Mouse (Mus musculus) limb, embryonic 15.5 days (tissue): Measurements from ENCODE around the gene Agpat4. TPM values are rescaled to one million over a fixed set of nuclear protein-coding genes. Genes with fewer than 3 reads are reported as not detected.

Source experiments
- ATAC-seq: fragments of 200-750 bp; cut with Nextera tagmentation; 2 replicates; pipeline ENCODE4 v1.8.0; 2017; ENCODE audit warnings: low read depth, moderate TSS enrichment; ENCODE audit not compliant: insufficient number of reproducible peaks, low FRiP score, low TSS enrichment
- H3K27ac ChIP-seq: fragments of 300-500 bp; sonication (generic); 2 replicates; pipeline ENCODE4 v1.5.1; 2015; ENCODE audit warnings: moderate library complexity, mild to moderate bottlenecking, inconsistent platforms
- H3K27me3 ChIP-seq: fragments of 300-500 bp; sonication (generic); 2 replicates; pipeline ENCODE4 v1.6.1; 2015; ENCODE audit warnings: inconsistent platforms
- H3K36me3 ChIP-seq: fragments of 300-500 bp; sonication (generic); 2 replicates; pipeline ENCODE4 v1.6.1; 2015; ENCODE audit warnings: inconsistent platforms
- H3K4me1 ChIP-seq: fragments of 300-500 bp; sonication (generic); 2 replicates; pipeline ENCODE4 v1.6.1; 2015; ENCODE audit warnings: inconsistent platforms
- H3K4me2 ChIP-seq: fragments of 300-500 bp; sonication (generic); 2 replicates; pipeline ENCODE4 v1.6.1; 2015; ENCODE audit warnings: mild to moderate bottlenecking, inconsistent platforms
- H3K4me3 ChIP-seq: fragments of 300-500 bp; sonication (generic); 2 replicates; pipeline ENCODE4 v1.5.1; 2015; ENCODE audit warnings: mild to moderate bottlenecking, inconsistent platforms
- H3K9ac ChIP-seq: fragments of 300-500 bp; sonication (generic); 2 replicates; pipeline ENCODE4 v1.6.1; 2015; ENCODE audit warnings: inconsistent platforms
- H3K9me3 ChIP-seq: fragments of 300-500 bp; sonication (generic); 2 replicates; pipeline ENCODE4 v1.6.1; 2016; ENCODE audit warnings: inconsistent platforms
- WGBS: fragments of 180-500 bp; shearing (Covaris S2); methylation state at CpG from one replicate; pipeline ENCODE4 v1.1.7; 2015; 5-methylcytosine and 5-hydroxymethylcytosine counted together
- polyA plus RNA-seq: library from polyadenylated mRNA; unstranded; fragments of >200 nt; fragmentation: Nextera tagmentation; extraction: Ambion mirVana; gene quantifications from 2 replicates; pipeline ENCODE4 v1.2.1, GENCODE M21; 2015

The Agpat4 gene
- polyA plus RNA-seq, 1 experiment from 2014 or later, result 57.7 TPM

DNA sequence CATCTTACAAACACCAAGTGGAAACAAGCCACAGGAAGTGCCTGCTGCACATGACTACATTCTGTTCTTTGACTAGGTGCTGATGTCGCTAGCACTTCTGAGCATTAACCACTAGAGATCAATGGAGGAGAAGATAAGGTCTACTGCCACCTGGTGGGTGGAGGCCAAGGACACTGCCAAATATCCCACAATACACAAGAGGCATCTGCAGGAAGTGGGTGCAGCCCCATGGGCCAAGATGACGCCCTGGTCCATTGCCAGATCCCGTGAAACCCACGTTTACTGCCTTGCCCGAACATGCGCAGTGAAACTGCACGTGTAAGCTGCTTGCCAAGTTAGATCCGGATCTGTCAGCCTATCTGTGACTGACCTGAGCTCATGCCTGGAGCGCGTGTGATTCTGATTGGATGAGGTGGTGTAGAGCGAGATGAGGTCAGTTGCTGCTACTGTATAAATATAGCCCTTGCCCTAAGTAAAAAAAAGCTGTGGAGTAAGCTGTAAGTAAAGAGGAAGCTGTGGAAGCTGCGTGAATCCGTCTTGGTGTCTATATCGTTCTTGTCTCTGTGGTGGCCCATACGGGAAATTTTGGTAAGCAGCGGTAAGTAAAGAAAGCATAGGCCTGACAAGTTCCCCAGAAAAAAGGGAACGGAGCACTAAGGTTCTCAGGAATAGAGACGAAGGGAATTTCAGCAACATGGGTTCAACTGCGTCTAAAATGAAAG lies 131.4 kb downstream of the Agpat4 start:
- 91% methylated on average over 19 of the region's 19 CpGs for WGBS
- Histone ChIP-seq H3K9me3 (no peaks in the 10 kb centered on the region), H3K4me1 (no peaks in the 10 kb centered on the region), H3K4me3 (no peak overlapping the region), H3K4me2 (no peak overlapping the region), H3K27me3 (no peaks in the 10 kb centered on the region), H3K27ac (no peak overlapping the region), H3K36me3 (peaks cover 74% of the 10 kb centered on the region), H3K9ac (no peak overlapping the region)
- no peak for ATAC-seq

GRCm38 (mm10) chr17:12250581-12250980 lies 132.1 kb downstream of the Agpat4 start:
- H3K27me3 ChIP-seq, result no peaks in the 10 kb centered on the region
- H3K4me3 ChIP-seq, result no peak overlapping the region
- no peak overlapping the region for H3K4me2 ChIP-seq
- peaks cover 80% of the 10 kb centered on the region for H3K36me3 ChIP-seq
- WGBS, result 96% methylated on average over 9 of the region's 9 CpGs
- H3K4me1 ChIP-seq, result no peaks in the 10 kb centered on the region
- ATAC-seq, result no peak
- H3K27ac ChIP-seq, result no peak overlapping the region
- H3K9ac ChIP-seq, result no peak overlapping the region
- H3K9me3 ChIP-seq, result no peaks in the 10 kb centered on the region

- no peaks in the 10 kb centered on the region for H3K27me3 ChIP-seq
- H3K9ac ChIP-seq, result no peak overlapping the region
- no peak overlapping the region for H3K27ac ChIP-seq
- 95% methylated on average over 11 of the region's 11 CpGs for WGBS
- H3K4me3 ChIP-seq, result no peak overlapping the region
- no peaks in the 10 kb centered on the region for H3K9me3 ChIP-seq
- ATAC-seq, result no peak
- no peaks in the 10 kb centered on the region for H3K4me1 ChIP-seq
- H3K4me2 ChIP-seq, result no peak overlapping the region
- peaks cover 92% of the 10 kb centered on the region for H3K36me3 ChIP-seq
Measured at GRCm38 (mm10) chr17:12256142-12256541, 137.6 kb downstream of the Agpat4 start.

GRCm38 (mm10) chr17:12258517-12258916 lies 140.0 kb downstream of the Agpat4 start:
- ATAC-seq, result no peak
- H3K4me1 ChIP-seq, result peaks cover 7% of the 10 kb centered on the region
- no peaks in the 10 kb centered on the region for H3K9me3 ChIP-seq
- H3K36me3 ChIP-seq, result peaks cover 82% of the 10 kb centered on the region
- H3K27me3 ChIP-seq, result no peaks in the 10 kb centered on the region
- H3K27ac ChIP-seq, result no peak overlapping the region
- no peak overlapping the region for H3K4me2 ChIP-seq
- H3K4me3 ChIP-seq, result no peak overlapping the region
- no peak overlapping the region for H3K9ac ChIP-seq
- WGBS, result 61% methylated on average over 6 of the region's 6 CpGs

- no peaks in the 10 kb centered on the region for H3K27me3 ChIP-seq
- WGBS, result 89% methylated on average over 8 of the region's 8 CpGs
- H3K4me3 ChIP-seq, result no peak overlapping the region
- peaks cover 11% of the 10 kb centered on the region for H3K4me1 ChIP-seq
- H3K4me2 ChIP-seq, result no peak overlapping the region
- H3K9ac ChIP-seq, result no peak overlapping the region
- no peak for ATAC-seq
- no peaks in the 10 kb centered on the region for H3K9me3 ChIP-seq
- peaks cover 67% of the 10 kb centered on the region for H3K36me3 ChIP-seq
- no peak overlapping the region for H3K27ac ChIP-seq
Measured at GRCm38 (mm10) chr17:12259957-12260356, 141.5 kb downstream of the Agpat4 start.

- H3K9ac ChIP-seq, result no peak overlapping the region
- no peaks in the 10 kb centered on the region for H3K27me3 ChIP-seq
- no peak overlapping the region for H3K27ac ChIP-seq
- H3K9me3 ChIP-seq, result no peaks in the 10 kb centered on the region
- H3K4me2 ChIP-seq, result no peak overlapping the region
- H3K4me3 ChIP-seq, result no peak overlapping the region
- H3K36me3 ChIP-seq, result peaks cover 54% of the 10 kb centered on the region
- H3K4me1 ChIP-seq, result peaks cover 23% of the 10 kb centered on the region
- WGBS, result 88% methylated on average over 7 of the region's 7 CpGs
- ATAC-seq, result no peak
Measured at GRCm38 (mm10) chr17:12261376-12261775, 142.9 kb downstream of the Agpat4 start.

DNA sequence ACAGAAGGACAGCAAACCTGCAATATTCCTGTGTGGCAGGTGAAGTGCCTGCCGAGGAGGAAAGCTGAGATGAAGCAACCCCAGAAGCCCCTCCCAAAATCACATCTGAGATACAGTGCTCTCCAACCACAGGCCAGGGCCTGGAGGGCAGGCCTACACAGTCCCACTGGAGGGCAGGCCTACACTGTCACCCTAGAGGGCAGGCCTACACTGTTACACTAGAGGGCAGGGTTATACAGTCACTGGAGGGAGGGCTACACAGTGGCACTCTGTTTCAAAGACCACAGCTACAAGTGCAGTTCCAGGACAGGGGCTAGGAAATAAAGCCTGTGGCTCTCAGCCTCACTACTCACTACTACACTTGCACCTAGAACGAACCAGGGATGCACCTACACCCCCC lies 143.4 kb downstream of the Agpat4 start:
- no peaks in the 10 kb centered on the region for H3K9me3 ChIP-seq
- ATAC-seq, result no peak

GRCm38 (mm10) chr17:12262851-12263250 lies 144.3 kb downstream of the Agpat4 start:
- no peaks in the 10 kb centered on the region for H3K27me3 ChIP-seq
- no peaks in the 10 kb centered on the region for H3K9me3 ChIP-seq
- no peak for ATAC-seq
- WGBS, result 76% methylated on average over 8 of the region's 8 CpGs
- no peak overlapping the region for H3K4me2 ChIP-seq
- no peak overlapping the region for H3K4me3 ChIP-seq
- peaks cover 39% of the 10 kb centered on the region for H3K36me3 ChIP-seq
- peaks cover 35% of the 10 kb centered on the region for H3K4me1 ChIP-seq
- no peak overlapping the region for H3K9ac ChIP-seq
- 0 out of 2 replicates have a peak overlapping the region, but pooled peaks have one; percentile 33 for H3K27ac ChIP-seq

More for the DNA sequence above, 143.4 kb downstream of the Agpat4 start:
- no peak overlapping the region for H3K9ac ChIP-seq
- no peak overlapping the region for H3K4me3 ChIP-seq
- no peak overlapping the region for H3K4me2 ChIP-seq
- H3K27me3 ChIP-seq, result no peaks in the 10 kb centered on the region
- H3K27ac ChIP-seq, result no peak overlapping the region
- peaks cover 49% of the 10 kb centered on the region for H3K36me3 ChIP-seq
- 70% methylated on average over 2 of the region's 2 CpGs for WGBS
- H3K4me1 ChIP-seq, result peaks cover 28% of the 10 kb centered on the region

GRCm38 (mm10) chr17:12263787-12264186 lies 145.3 kb downstream of the Agpat4 start:
- no peak overlapping the region for H3K4me3 ChIP-seq
- peaks cover 39% of the 10 kb centered on the region for H3K4me1 ChIP-seq
- H3K27me3 ChIP-seq, result no peaks in the 10 kb centered on the region
- H3K4me2 ChIP-seq, result no peak overlapping the region
- peaks cover 32% of the 10 kb centered on the region for H3K36me3 ChIP-seq
- 0 out of 2 replicates have a peak overlapping the region, but pooled peaks have one; percentile 33 for H3K27ac ChIP-seq
- no peaks in the 10 kb centered on the region for H3K9me3 ChIP-seq
- WGBS, result 57% methylated on average over 13 of the region's 13 CpGs
- no peak for ATAC-seq
- H3K9ac ChIP-seq, result no peak overlapping the region

DNA sequence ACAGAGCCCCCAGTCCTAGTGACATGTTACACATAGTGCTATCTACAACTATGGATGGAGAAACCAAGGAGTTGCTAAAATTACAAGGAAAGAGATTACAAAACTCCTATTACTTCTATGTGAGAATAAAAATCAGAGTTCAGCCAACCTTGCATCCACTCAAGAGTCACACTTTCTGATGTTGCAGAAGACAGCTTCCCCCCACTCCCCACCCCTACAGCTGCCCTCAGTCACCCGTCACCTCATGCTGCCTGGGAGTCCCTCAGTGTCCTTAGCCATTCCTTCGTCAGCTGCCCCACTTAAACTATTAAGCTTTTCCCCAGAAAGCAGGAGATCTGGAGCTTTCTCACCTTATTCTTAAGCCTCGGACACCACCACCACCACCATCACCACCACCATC lies 145.8 kb downstream of the Agpat4 start:
- Histone ChIP-seq H3K9ac (no peak overlapping the region), H3K27me3 (no peaks in the 10 kb centered on the region), H3K9me3 (no peaks in the 10 kb centered on the region), H3K4me2 (no peak overlapping the region), H3K4me3 (no peak overlapping the region), H3K27ac (no peak overlapping the region), H3K4me1 (peaks cover 39% of the 10 kb centered on the region), H3K36me3 (peaks cover 28% of the 10 kb centered on the region)
- no peak for ATAC-seq
- 87% methylated on average over 3 of the region's 3 CpGs for WGBS

DNA sequence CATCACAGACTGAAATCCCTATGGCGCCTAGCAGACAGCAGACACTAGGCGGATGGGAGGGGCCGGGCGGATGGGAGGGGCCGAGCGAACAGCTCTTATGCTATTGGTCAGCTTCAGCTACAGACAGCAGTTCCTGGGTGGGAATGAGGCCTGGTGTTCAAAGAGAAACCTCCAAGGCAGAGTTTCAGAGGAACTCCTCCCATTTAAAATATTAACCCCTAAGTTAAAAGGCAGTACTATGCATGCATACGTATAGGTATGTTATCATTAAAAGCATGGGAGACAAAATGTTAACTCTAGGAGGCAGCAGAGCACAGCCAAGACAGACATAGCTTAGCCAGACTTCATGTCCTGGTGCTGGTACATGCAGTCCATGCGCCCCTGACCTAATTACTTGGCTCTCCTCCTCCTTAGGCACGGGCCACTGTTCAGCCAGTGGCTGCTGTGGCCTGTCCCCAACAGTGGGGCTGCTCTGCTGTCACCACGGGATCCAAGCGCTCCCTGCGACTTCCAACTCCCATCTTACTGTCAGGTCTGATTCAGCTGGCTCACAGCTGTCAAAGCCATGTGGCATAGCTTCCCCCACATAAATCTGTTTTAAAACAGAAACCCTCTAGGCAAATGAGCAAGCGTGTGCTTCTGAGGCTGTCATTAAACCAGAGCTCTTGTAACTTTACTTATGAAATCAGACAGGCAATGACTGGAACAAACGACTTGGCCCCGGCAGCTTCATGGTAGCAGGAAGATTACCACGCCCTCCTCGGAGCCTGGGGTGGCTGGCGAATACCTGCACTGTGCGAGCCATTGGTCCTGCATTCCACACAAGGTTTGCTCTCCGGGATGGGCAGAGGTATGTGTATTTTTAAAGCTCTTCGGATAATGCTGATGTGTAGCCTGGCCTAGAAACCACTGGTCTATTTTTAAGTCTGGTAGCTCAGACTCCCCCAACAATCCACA lies 147.7 kb downstream of the Agpat4 start:
- Histone ChIP-seq H3K4me1 (peaks cover 39% of the 10 kb centered on the region), H3K4me3 (no peak overlapping the region), H3K27ac (peak overlapping the region; percentile 59), H3K4me2 (peak overlapping the region; percentile 11; the same call in 1 of the 2 replicates), H3K27me3 (no peaks in the 10 kb centered on the region), H3K9me3 (no peaks in the 10 kb centered on the region), H3K36me3 (peaks cover 29% of the 10 kb centered on the region), H3K9ac (no peak overlapping the region)
- peak; percentile 54 for ATAC-seq
- WGBS, result 26% methylated on average over 21 of the region's 21 CpGs

- H3K9ac ChIP-seq, result no peak overlapping the region
- H3K9me3 ChIP-seq, result no peaks in the 10 kb centered on the region
- H3K27me3 ChIP-seq, result no peaks in the 10 kb centered on the region
- no peak overlapping the region for H3K4me3 ChIP-seq
- peaks cover 23% of the 10 kb centered on the region for H3K36me3 ChIP-seq
- H3K27ac ChIP-seq, result no peak overlapping the region
- ATAC-seq, result no peak
- WGBS, result 80% methylated on average over 4 of the region's 4 CpGs
- H3K4me2 ChIP-seq, result no peak overlapping the region
- H3K4me1 ChIP-seq, result peaks cover 37% of the 10 kb centered on the region
Measured at GRCm38 (mm10) chr17:12268091-12268490, 149.6 kb downstream of the Agpat4 start.
